ENCODE assay signal across 23 mouse cellular contexts in the genomic region with DNA sequence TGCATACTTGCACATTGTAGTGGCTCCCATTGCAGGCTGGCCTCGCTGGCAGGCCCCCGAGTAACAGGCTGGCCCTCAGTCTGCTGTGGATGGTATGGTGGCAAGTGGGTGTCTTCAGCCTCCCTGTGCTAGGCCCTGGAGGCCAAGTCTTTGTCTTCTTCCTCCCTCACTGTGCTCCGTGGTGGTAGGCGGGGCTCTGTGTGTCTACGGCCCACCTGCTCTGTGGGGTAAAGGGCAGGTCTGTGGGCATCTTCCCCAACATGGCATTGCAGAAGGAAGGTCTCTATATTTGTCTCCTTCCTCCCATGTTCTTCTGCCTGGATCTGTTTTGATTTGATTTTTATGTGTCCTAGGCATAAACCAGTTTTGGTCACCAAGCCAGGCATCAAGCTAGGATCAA.
"Had no signal": no experiment of that assay in that cellular context is flagged by ENCODE, and none has a peak within 500 bp of the region (broad histone marks: within the 10 kb centered on the region; RNA-seq: fewer than 3 reads in every experiment).

No protein-coding gene starts in this region.

- H3K27ac ChIP-seq: limb, embryonic 10.5 days; limb, embryonic 13.5 days; liver, embryonic 12.5 days; liver, embryonic 15.5 days; lung, embryonic 15.5 days; neural tube, embryonic 12.5 days; neural tube, embryonic 15.5 days; stomach, postnatal 0 days had no signal

- H3K27me3 ChIP-seq: limb, embryonic 13.5 days; liver, embryonic 12.5 days; liver, embryonic 15.5 days; lung, embryonic 15.5 days; megakaryocyte, embryonic 14.5 days; neural tube, embryonic 12.5 days; neural tube, embryonic 15.5 days had no signal

- H3K4me2 ChIP-seq: limb, embryonic 13.5 days; liver, embryonic 12.5 days; liver, embryonic 15.5 days; lung, embryonic 15.5 days; midbrain, embryonic 11.5 days; neural tube, embryonic 12.5 days; neural tube, embryonic 15.5 days had no signal

- H3K9ac ChIP-seq: limb, embryonic 13.5 days; liver, embryonic 12.5 days; liver, embryonic 15.5 days; lung, embryonic 15.5 days; neural tube, embryonic 12.5 days; neural tube, embryonic 15.5 days had no signal

- H3K4me1 ChIP-seq: limb, embryonic 10.5 days; limb, embryonic 13.5 days; liver, embryonic 12.5 days; liver, embryonic 15.5 days; lung, embryonic 15.5 days; megakaryocyte, embryonic 14.5 days; neural tube, embryonic 12.5 days; neural tube, embryonic 15.5 days had no signal

- H3K36me3 ChIP-seq: limb, embryonic 10.5 days; limb, embryonic 13.5 days; liver, embryonic 12.5 days; liver, embryonic 15.5 days; lung, embryonic 15.5 days; neural tube, embryonic 12.5 days; neural tube, embryonic 15.5 days had no signal

- ATAC-seq: inflammation-experienced regulatory T-cells, adult 6 months; intestine, embryonic 16.5 days had no signal

- DNase-seq: kidney, adult 18-20 months; kidney, adult 9 months; kidney, postnatal 14 days; kidney, postnatal 4 days; liver; lung, adult 18-20 months; lung, postnatal 10 days; lung, postnatal 36 days; right cerebral cortex, adult 18-20 months; right cerebral cortex, postnatal 14 days; right cerebral cortex, postnatal 4 days had no signal

- H3K9me3 ChIP-seq: limb, embryonic 10.5 days; limb, embryonic 13.5 days; liver, embryonic 12.5 days; liver, embryonic 15.5 days; lung, embryonic 15.5 days; megakaryocyte, embryonic 14.5 days; neural tube, embryonic 12.5 days; neural tube, embryonic 15.5 days had no signal

- H3K4me3 ChIP-seq: limb, embryonic 10.5 days; limb, embryonic 13.5 days; liver, embryonic 12.5 days; liver, embryonic 15.5 days; lung, embryonic 15.5 days; megakaryocyte, embryonic 14.5 days; neural tube, embryonic 12.5 days; neural tube, embryonic 15.5 days had no signal
